Mouse (Mus musculus): ENCODE data around the gene 4930404N11Rik.

GRCm38 (mm10) chr10:81328386-81328785 is 37.2 kb downstream of the 4930404N11Rik start, which contains the start of gene Tbxa2r:
- no peak for TF ChIP-seq GATA1 (IDR thresholded peaks at IDR 0.05; ENCODE audit: borderline replicate concordance, low read length)
- TF ChIP-seq FLI1 (IDR thresholded peaks at IDR 0.05; ENCODE audit: low read length), result no peak

Measured in megakaryocyte, embryonic 14.5 days (primary cell).